Comparison of ENCODE assay signal across 17 mouse cellular contexts in genomic region chr10:98323846-98324245, GRCm38 (mm10).
DNase-seq lines count a peak whose midpoint lies in the region; ATAC-seq lines count a peak whose summit lies in the region.
"Had no signal": no experiment of that assay in that cellular context is flagged by ENCODE, and none has a peak within 500 bp of the region (broad histone marks: within the 10 kb centered on the region; RNA-seq: fewer than 3 reads in every experiment).

No protein-coding gene starts in this region.

- DNase-seq in cerebellum, adult 8-10 months = peak; percentile 9
- no peak for DNase-seq in cerebellum, postnatal 4 days (ENCODE audit: low spot score in 2 of 2)
- peak; percentile 56 to 80 for DNase-seq in cerebellum, postnatal 14 days
- DNase-seq in cerebellum, adult 9-11 months = no peak
- peak; percentile 8 to 23 for DNase-seq in cerebellum, postnatal 36 days
- peak; percentile 24 for DNase-seq in brain, adult 2 months (ENCODE audit: low read depth, low spot score)
- DNase-seq: adrenal gland, adult 8-10 months; adrenal gland, postnatal 14 days; adrenal gland, postnatal 36 days; B cell, adult 2 months; embryo, embryonic 11 days had no signal

- ATAC-seq in cerebellum, adult (ENCODE audit: insufficient number of reproducible peaks, low FRiP score, low TSS enrichment) = no peak
- ATAC-seq: activated CD4-positive, CD25-positive, alpha-beta regulatory T cell, adult 4 months; CD4-positive, CD25-positive, alpha-beta regulatory T cell, adult 4 months; forebrain, embryonic 14.5 days; forebrain, embryonic 16.5 days; Patski had no signal

Comparison
In these comparisons a context has a peak if more than half of its experiments do, and no peak if none do; other contexts are left out.
1. DNase-seq: peak in cerebellum, adult 8-10 months (single experiment), cerebellum, postnatal 14 days (2 of 2), cerebellum, postnatal 36 days (2 of 2) and brain, adult 2 months (single experiment); none in cerebellum, postnatal 4 days (0 of 2) and cerebellum, adult 9-11 months (single experiment).